Mouse (Mus musculus): ENCODE results near the gene Acacb. TPM values are rescaled to one million over a fixed set of nuclear protein-coding genes. Genes with fewer than 3 reads are reported as not detected.
A peak's percentile ranks its signal among the peaks of the same experiment; 100 is the strongest.

Acacb gene
- polyA plus RNA-seq, 2 experiments, result 2.7 to 4.9 TPM

- no peak overlapping the region for H3K9ac ChIP-seq (ENCODE audit: low read depth, low read length, severe bottlenecking)
- H3K27ac ChIP-seq (replicated peaks; ENCODE audit: low read depth, low read length), result no peak overlapping the region
- H3K4me3 ChIP-seq (replicated peaks; ENCODE audit: low read length), result no peak overlapping the region
- no peaks in the 10 kb centered on the region for H3K27me3 ChIP-seq (ENCODE audit: control insufficient read depth, insufficient read depth, low read length)
- no peaks in the 10 kb centered on the region for H3K4me1 ChIP-seq (ENCODE audit: control insufficient read depth, insufficient read depth, low read length)
- 83% methylated on average over 12 of the region's 12 CpGs for WGBS
- no peaks in the 10 kb centered on the region for H3K36me3 ChIP-seq (ENCODE audit: control insufficient read depth, insufficient read depth, low read length)
- no peak overlapping the region for H3K4me2 ChIP-seq (replicated peaks; ENCODE audit: low read depth, low read length, severe bottlenecking)
- H3K9me3 ChIP-seq (ENCODE audit: control insufficient read depth, low read length), result no peaks in the 10 kb centered on the region
- ATAC-seq (ENCODE audit: low FRiP score, low read depth) (no peak), DNase-seq (ENCODE audit: low spot score) (no peak)
- no peak for TF ChIP-seq POLR2A (IDR thresholded peaks at IDR 0.05; ENCODE audit: borderline replicate concordance, extremely low read depth, insufficient read depth, insufficient read length)
These were observed 6.2 kb downstream of the Acacb start for GRCm38 (mm10) chr5:114152359-114153092.

- Histone ChIP-seq H3K4me2 (replicated peaks; ENCODE audit: low read depth, low read length, severe bottlenecking) (peak overlapping the region; percentile 22; the same call in 1 of the 2 replicates), H3K4me3 (replicated peaks; ENCODE audit: low read length) (peak overlapping the region; percentile 13), H3K27me3 (ENCODE audit: control insufficient read depth, insufficient read depth, low read length) (no peaks in the 10 kb centered on the region), H3K9me3 (ENCODE audit: control insufficient read depth, low read length) (no peaks in the 10 kb centered on the region), H3K9ac (ENCODE audit: low read depth, low read length, severe bottlenecking) (no peak overlapping the region), H3K36me3 (ENCODE audit: control insufficient read depth, insufficient read depth, low read length) (no peaks in the 10 kb centered on the region), H3K27ac (replicated peaks; ENCODE audit: low read depth, low read length) (peak overlapping the region; percentile 14; the same call in 1 of the 2 replicates), H3K4me1 (ENCODE audit: control insufficient read depth, insufficient read depth, low read length) (no peaks in the 10 kb centered on the region)
- no peak for TF ChIP-seq POLR2A (IDR thresholded peaks at IDR 0.05; ENCODE audit: borderline replicate concordance, extremely low read depth, insufficient read depth, insufficient read length)
- DNase-seq (ENCODE audit: low spot score), result peak; percentile 41
- peak; percentile 72; the same call in 1 of the 2 replicates for ATAC-seq (ENCODE audit: low FRiP score, low read depth)
- WGBS, result 3% methylated on average over 12 of the region's 12 CpGs
These were observed 7.2 kb downstream of the Acacb start for GRCm38 (mm10) chr5:114153490-114153889.

- WGBS, result 78% methylated on average over 5 of the region's 5 CpGs
- ATAC-seq (ENCODE audit: low FRiP score, low read depth), result no peak
- Histone ChIP-seq H3K9me3 (ENCODE audit: control insufficient read depth, low read length) (no peaks in the 10 kb centered on the region), H3K27me3 (ENCODE audit: control insufficient read depth, insufficient read depth, low read length) (no peaks in the 10 kb centered on the region), H3K4me2 (replicated peaks; ENCODE audit: low read depth, low read length, severe bottlenecking) (no peak overlapping the region), H3K4me1 (ENCODE audit: control insufficient read depth, insufficient read depth, low read length) (no peaks in the 10 kb centered on the region), H3K27ac (replicated peaks; ENCODE audit: low read depth, low read length) (no peak overlapping the region), H3K36me3 (ENCODE audit: control insufficient read depth, insufficient read depth, low read length) (no peaks in the 10 kb centered on the region), H3K4me3 (replicated peaks; ENCODE audit: low read length) (no peak overlapping the region), H3K9ac (ENCODE audit: low read depth, low read length, severe bottlenecking) (no peak overlapping the region)
- no peak for TF ChIP-seq POLR2A (IDR thresholded peaks at IDR 0.05; ENCODE audit: borderline replicate concordance, extremely low read depth, insufficient read depth, insufficient read length)
- no peak for DNase-seq (ENCODE audit: low spot score)
These were observed 8.4 kb downstream of the Acacb start for GRCm38 (mm10) chr5:114154765-114155164.

- no peaks in the 10 kb centered on the region for H3K4me1 ChIP-seq (ENCODE audit: control insufficient read depth, insufficient read depth, low read length)
- DNase-seq (ENCODE audit: low spot score), result no peak
- H3K36me3 ChIP-seq (ENCODE audit: control insufficient read depth, insufficient read depth, low read length), result no peaks in the 10 kb centered on the region
- WGBS, result 53% methylated on average over 9 of the region's 9 CpGs
- H3K4me3 ChIP-seq (replicated peaks; ENCODE audit: low read length), result no peak overlapping the region
- H3K27ac ChIP-seq (replicated peaks; ENCODE audit: low read depth, low read length), result no peak overlapping the region
- H3K27me3 ChIP-seq (ENCODE audit: control insufficient read depth, insufficient read depth, low read length), result no peaks in the 10 kb centered on the region
- no peak for TF ChIP-seq POLR2A (IDR thresholded peaks at IDR 0.05; ENCODE audit: borderline replicate concordance, extremely low read depth, insufficient read depth, insufficient read length)
- no peaks in the 10 kb centered on the region for H3K9me3 ChIP-seq (ENCODE audit: control insufficient read depth, low read length)
- no peak overlapping the region for H3K4me2 ChIP-seq (replicated peaks; ENCODE audit: low read depth, low read length, severe bottlenecking)
- no peak overlapping the region for H3K9ac ChIP-seq (ENCODE audit: low read depth, low read length, severe bottlenecking)
- ATAC-seq (ENCODE audit: low FRiP score, low read depth), result no peak
These were observed 9.0 kb downstream of the Acacb start for GRCm38 (mm10) chr5:114155168-114155933.

- Histone ChIP-seq H3K27me3 (ENCODE audit: control insufficient read depth, insufficient read depth, low read length) (no peaks in the 10 kb centered on the region), H3K9me3 (ENCODE audit: control insufficient read depth, low read length) (no peaks in the 10 kb centered on the region), H3K4me3 (replicated peaks; ENCODE audit: low read length) (no peak overlapping the region), H3K36me3 (ENCODE audit: control insufficient read depth, insufficient read depth, low read length) (no peaks in the 10 kb centered on the region), H3K27ac (replicated peaks; ENCODE audit: low read depth, low read length) (no peak overlapping the region), H3K9ac (ENCODE audit: low read depth, low read length, severe bottlenecking) (no peak overlapping the region), H3K4me1 (ENCODE audit: control insufficient read depth, insufficient read depth, low read length) (no peaks in the 10 kb centered on the region), H3K4me2 (replicated peaks; ENCODE audit: low read depth, low read length, severe bottlenecking) (no peak overlapping the region)
- no peak for TF ChIP-seq POLR2A (IDR thresholded peaks at IDR 0.05; ENCODE audit: borderline replicate concordance, extremely low read depth, insufficient read depth, insufficient read length)
- peak; percentile 23 for DNase-seq (ENCODE audit: low spot score)
- 64% methylated on average over 7 of the region's 7 CpGs for WGBS
- no peak for ATAC-seq (ENCODE audit: low FRiP score, low read depth)
These were observed 10.9 kb downstream of the Acacb start for GRCm38 (mm10) chr5:114157236-114157635.
